Mouse (Mus musculus): ENCODE measurements around the gene Phf21a.

Gene Phf21a

GRCm38 (mm10) chr2:92359301-92359700, 266.4 kb downstream of the Phf21a start:
- peaks cover 30% of the 10 kb centered on the region for H3K4me1 ChIP-seq (replicated peaks; ENCODE audit: low read depth, low read length)
- H3K9me3 ChIP-seq (ENCODE audit: low read length) = no peaks in the 10 kb centered on the region
- H3K36me3 ChIP-seq (ENCODE audit: insufficient read depth, low read length) = peaks cover 88% of the 10 kb centered on the region
- no peak for TF ChIP-seq NANOG (IDR thresholded peaks at IDR 0.05; ENCODE audit: borderline replicate concordance, low read length)
- no peak for TF ChIP-seq POU5F1 (IDR thresholded peaks at IDR 0.05; ENCODE audit: borderline replicate concordance, low read length)
- TF ChIP-seq CTCF (conservative IDR thresholded peaks at IDR 0.05; ENCODE audit: low read length) = no peak
- no peak overlapping the region for H3K4me3 ChIP-seq (replicated peaks; ENCODE audit: low read length)
- no peaks in the 10 kb centered on the region for H3K27me3 ChIP-seq (ENCODE audit: insufficient read depth, low read length)

- Histone ChIP-seq H3K36me3 (ENCODE audit: insufficient read depth, low read length) (peaks cover 88% of the 10 kb centered on the region), H3K4me1 (replicated peaks; ENCODE audit: low read depth, low read length) (peaks cover 30% of the 10 kb centered on the region), H3K27me3 (ENCODE audit: insufficient read depth, low read length) (no peaks in the 10 kb centered on the region), H3K4me3 (replicated peaks; ENCODE audit: low read length) (peak overlapping the region; percentile 57), H3K9me3 (ENCODE audit: low read length) (no peaks in the 10 kb centered on the region)
- no peak for TF ChIP-seq POU5F1 (IDR thresholded peaks at IDR 0.05; ENCODE audit: borderline replicate concordance, low read length)
- no peak for TF ChIP-seq CTCF (conservative IDR thresholded peaks at IDR 0.05; ENCODE audit: low read length)
- no peak for TF ChIP-seq NANOG (IDR thresholded peaks at IDR 0.05; ENCODE audit: borderline replicate concordance, low read length)
Observed at GRCm38 (mm10) chr2:92360186-92360823, 267.4 kb downstream of the Phf21a start.

GRCm38 (mm10) chr2:92360893-92361292, 268.0 kb downstream of the Phf21a start:
- H3K4me1 ChIP-seq (replicated peaks; ENCODE audit: low read depth, low read length) = peaks cover 30% of the 10 kb centered on the region
- H3K27me3 ChIP-seq (ENCODE audit: insufficient read depth, low read length) = no peaks in the 10 kb centered on the region
- TF ChIP-seq NANOG (IDR thresholded peaks at IDR 0.05; ENCODE audit: borderline replicate concordance, low read length) = no peak
- H3K36me3 ChIP-seq (ENCODE audit: insufficient read depth, low read length) = peaks cover 88% of the 10 kb centered on the region
- H3K4me3 ChIP-seq (replicated peaks; ENCODE audit: low read length) = 0 out of 2 replicates have a peak overlapping the region, but pooled peaks have one; percentile 57
- H3K9me3 ChIP-seq (ENCODE audit: low read length) = no peaks in the 10 kb centered on the region

GRCm38 (mm10) chr2:92361795-92362194, 268.9 kb downstream of the Phf21a start:
- H3K9me3 ChIP-seq (ENCODE audit: low read length) = no peaks in the 10 kb centered on the region
- H3K4me3 ChIP-seq (replicated peaks; ENCODE audit: low read length) = no peak overlapping the region
- H3K4me1 ChIP-seq (replicated peaks; ENCODE audit: low read depth, low read length) = peaks cover 37% of the 10 kb centered on the region
- H3K27me3 ChIP-seq (ENCODE audit: insufficient read depth, low read length) = no peaks in the 10 kb centered on the region
- peaks cover 88% of the 10 kb centered on the region for H3K36me3 ChIP-seq (ENCODE audit: insufficient read depth, low read length)
- no peak for TF ChIP-seq NANOG (IDR thresholded peaks at IDR 0.05; ENCODE audit: borderline replicate concordance, low read length)
- no peak for TF ChIP-seq CTCF (conservative IDR thresholded peaks at IDR 0.05; ENCODE audit: low read length)
- no peak for TF ChIP-seq POU5F1 (IDR thresholded peaks at IDR 0.05; ENCODE audit: borderline replicate concordance, low read length)

- no peaks in the 10 kb centered on the region for H3K27me3 ChIP-seq (ENCODE audit: insufficient read depth, low read length)
- no peak for TF ChIP-seq CTCF (conservative IDR thresholded peaks at IDR 0.05; ENCODE audit: low read length)
- no peak for TF ChIP-seq NANOG (IDR thresholded peaks at IDR 0.05; ENCODE audit: borderline replicate concordance, low read length)
- no peak for TF ChIP-seq POU5F1 (IDR thresholded peaks at IDR 0.05; ENCODE audit: borderline replicate concordance, low read length)
- no peak overlapping the region for H3K4me3 ChIP-seq (replicated peaks; ENCODE audit: low read length)
- peaks cover 46% of the 10 kb centered on the region for H3K4me1 ChIP-seq (replicated peaks; ENCODE audit: low read depth, low read length)
- H3K9me3 ChIP-seq (ENCODE audit: low read length) = no peaks in the 10 kb centered on the region
- H3K36me3 ChIP-seq (ENCODE audit: insufficient read depth, low read length) = peaks cover 83% of the 10 kb centered on the region
Observed at GRCm38 (mm10) chr2:92362571-92363228, 269.8 kb downstream of the Phf21a start.

- peaks cover under 1% of the 10 kb centered on the region; the same call in 1 of the 2 replicates for H3K27me3 ChIP-seq (ENCODE audit: insufficient read depth, low read length)
- no peak for TF ChIP-seq NANOG (IDR thresholded peaks at IDR 0.05; ENCODE audit: borderline replicate concordance, low read length)
- TF ChIP-seq CTCF (conservative IDR thresholded peaks at IDR 0.05; ENCODE audit: low read length) = no peak
- peaks cover 54% of the 10 kb centered on the region for H3K4me1 ChIP-seq (replicated peaks; ENCODE audit: low read depth, low read length)
- peaks cover 77% of the 10 kb centered on the region for H3K36me3 ChIP-seq (ENCODE audit: insufficient read depth, low read length)
- H3K4me3 ChIP-seq (replicated peaks; ENCODE audit: low read length) = no peak overlapping the region
- H3K9me3 ChIP-seq (ENCODE audit: low read length) = no peaks in the 10 kb centered on the region
Observed at GRCm38 (mm10) chr2:92364086-92364485, 271.2 kb downstream of the Phf21a start.

- no peak for TF ChIP-seq NANOG (IDR thresholded peaks at IDR 0.05; ENCODE audit: borderline replicate concordance, low read length)
- TF ChIP-seq CTCF (conservative IDR thresholded peaks at IDR 0.05; ENCODE audit: low read length) = no peak
- TF ChIP-seq POU5F1 (IDR thresholded peaks at IDR 0.05; ENCODE audit: borderline replicate concordance, low read length) = no peak
- peaks cover 59% of the 10 kb centered on the region for H3K4me1 ChIP-seq (replicated peaks; ENCODE audit: low read depth, low read length)
- peaks cover 14% of the 10 kb centered on the region for H3K27me3 ChIP-seq (ENCODE audit: insufficient read depth, low read length)
- peaks cover 65% of the 10 kb centered on the region for H3K36me3 ChIP-seq (ENCODE audit: insufficient read depth, low read length)
- no peak overlapping the region for H3K4me3 ChIP-seq (replicated peaks; ENCODE audit: low read length)
- no peaks in the 10 kb centered on the region for H3K9me3 ChIP-seq (ENCODE audit: low read length)
Observed at GRCm38 (mm10) chr2:92365568-92365967, 272.7 kb downstream of the Phf21a start.

- no peak for TF ChIP-seq NANOG (IDR thresholded peaks at IDR 0.05; ENCODE audit: borderline replicate concordance, low read length)
- TF ChIP-seq CTCF (conservative IDR thresholded peaks at IDR 0.05; ENCODE audit: low read length) = no peak
- no peak for TF ChIP-seq POU5F1 (IDR thresholded peaks at IDR 0.05; ENCODE audit: borderline replicate concordance, low read length)
Observed at GRCm38 (mm10) chr2:92367383-92368029, 274.6 kb downstream of the Phf21a start.

More at GRCm38 (mm10) chr2:92367383-92368029, 274.6 kb downstream of the Phf21a start:
- Histone ChIP-seq H3K9me3 (ENCODE audit: low read length) (no peaks in the 10 kb centered on the region), H3K4me1 (replicated peaks; ENCODE audit: low read depth, low read length) (peaks cover 63% of the 10 kb centered on the region), H3K4me3 (replicated peaks; ENCODE audit: low read length) (peak overlapping the region; percentile 61), H3K27me3 (ENCODE audit: insufficient read depth, low read length) (peaks cover 14% of the 10 kb centered on the region), H3K36me3 (ENCODE audit: insufficient read depth, low read length) (peaks cover 56% of the 10 kb centered on the region)

Data from E14TG2a.4 (cell line).